Mouse (Mus musculus) forebrain, embryonic 11.5 days (tissue): ENCODE measurements at regions not wholly inside any gene's neighbourhood (a gene's known extent, or its start where the extent isn't known, plus 50 kb on each side); places are given as distances from the start of the nearest gene placed in this dataset.

Source experiments
- ATAC-seq: fragments of 200-750 bp; cut with Nextera tagmentation; replicated peaks from 2 replicates; pipeline ENCODE4 v1.8.0; 2017; ENCODE audit warnings: moderate TSS enrichment; ENCODE audit not compliant: low FRiP score
- DNase-seq: peaks from one replicate; pipeline ENCODE4 v3.0.0-alpha.2; 2017; ENCODE audit warnings: low spot score
- H3K27ac ChIP-seq: fragments of 300-500 bp; sonication (generic); 2 replicates; pipeline ENCODE4 v1.5.1; 2014; ENCODE audit warnings: low read depth, low read length
- H3K27me3 ChIP-seq: fragments of 300-500 bp; sonication (generic); 2 replicates; pipeline ENCODE4 v1.6.1; 2014; ENCODE audit warnings: mild to moderate bottlenecking, low read length, mixed read lengths; ENCODE audit not compliant: control insufficient read depth, insufficient read depth
- H3K36me3 ChIP-seq: fragments of 300-500 bp; sonication (generic); 2 replicates; pipeline ENCODE4 v1.6.1; 2014; ENCODE audit warnings: mild to moderate bottlenecking, low read length, moderate library complexity, mixed read lengths; ENCODE audit not compliant: control insufficient read depth, insufficient read depth
- H3K4me1 ChIP-seq: fragments of 300-500 bp; sonication (generic); replicated peaks from 2 replicates; pipeline ENCODE4 v1.6.1; 2014; ENCODE audit warnings: low read length, mixed read lengths; ENCODE audit not compliant: control insufficient read depth, insufficient read depth
- H3K4me2 ChIP-seq: fragments of 300-500 bp; sonication (generic); 2 replicates; pipeline ENCODE4 v1.6.1; 2014; ENCODE audit warnings: low read depth, mild to moderate bottlenecking, low read length, moderate library complexity, mixed read lengths; ENCODE audit not compliant: severe bottlenecking
- H3K4me3 ChIP-seq: fragments of 300-500 bp; sonication (generic); 2 replicates; pipeline ENCODE4 v1.5.1; 2014; ENCODE audit warnings: low read depth, low read length
- H3K9ac ChIP-seq: fragments of 300-500 bp; sonication (generic); 2 replicates; pipeline ENCODE4 v1.6.1; 2014; ENCODE audit warnings: low read length
- H3K9me3 ChIP-seq: fragments of 300-500 bp; sonication (generic); 2 replicates; pipeline ENCODE4 v1.6.1; 2016; ENCODE audit warnings: low read length, mixed read lengths; ENCODE audit not compliant: control insufficient read depth
- WGBS: fragments of 180-500 bp; shearing (Covaris S2); extraction: QIAGEN DNeasy Blood & Tissue Kit; methylation state at CpG from one replicate; pipeline ENCODE4 v1.1.7; 2014; 5-methylcytosine and 5-hydroxymethylcytosine counted together

GRCm38 (mm10) chr6:107755158-107755557 lies 225.6 kb downstream of the Lrrn1 start:
- Histone ChIP-seq H3K36me3 (no peaks in the 10 kb centered on the region), H3K4me1 (no peaks in the 10 kb centered on the region), H3K27ac (no peak overlapping the region), H3K9ac (no peak overlapping the region), H3K4me2 (no peak overlapping the region), H3K9me3 (no peaks in the 10 kb centered on the region), H3K27me3 (no peaks in the 10 kb centered on the region), H3K4me3 (no peak overlapping the region)
- DNase-seq, result no peak
- no peak for ATAC-seq
- 90% methylated on average over 2 of the region's 2 CpGs for WGBS

GRCm38 (mm10) chr6:107770834-107771470 lies 241.4 kb downstream of the Lrrn1 start:
- Histone ChIP-seq H3K4me1 (no peaks in the 10 kb centered on the region), H3K9me3 (no peaks in the 10 kb centered on the region), H3K4me3 (no peak overlapping the region), H3K27ac (no peak overlapping the region), H3K4me2 (no peak overlapping the region), H3K27me3 (no peaks in the 10 kb centered on the region), H3K36me3 (no peaks in the 10 kb centered on the region), H3K9ac (no peak overlapping the region)
- 65% methylated on average over 11 of the region's 11 CpGs for WGBS
- DNase-seq (no peak), ATAC-seq (no peak)

DNA sequence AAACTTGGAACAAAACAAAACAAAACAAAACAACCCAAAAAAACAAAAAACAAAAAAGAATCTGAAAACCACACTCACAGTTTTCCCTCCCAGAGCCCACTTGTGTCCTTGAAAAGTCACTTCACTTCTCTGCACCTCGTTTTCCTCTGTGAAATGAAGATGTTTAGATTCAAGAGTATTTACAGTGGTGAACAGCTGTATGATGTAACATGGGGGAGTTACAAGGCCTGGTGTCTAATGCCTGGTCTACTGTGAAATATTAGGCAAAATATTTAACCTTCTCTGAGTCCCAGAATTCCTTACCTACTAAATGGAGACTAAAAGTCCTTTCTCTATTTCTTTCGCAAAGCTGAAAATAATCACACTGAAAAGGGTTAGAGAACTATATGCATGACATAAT lies 255.4 kb downstream of the Lrrn1 start:
- Histone ChIP-seq H3K9me3 (no peaks in the 10 kb centered on the region), H3K9ac (no peak overlapping the region), H3K36me3 (no peaks in the 10 kb centered on the region), H3K4me1 (no peaks in the 10 kb centered on the region; the same call in 1 of the 2 replicates), H3K4me3 (no peak overlapping the region), H3K27me3 (no peaks in the 10 kb centered on the region), H3K4me2 (no peak overlapping the region), H3K27ac (no peak overlapping the region)
- no peak for DNase-seq
- ATAC-seq, result no peak
- 85% methylated on average over 2 of the region's 2 CpGs for WGBS

DNA sequence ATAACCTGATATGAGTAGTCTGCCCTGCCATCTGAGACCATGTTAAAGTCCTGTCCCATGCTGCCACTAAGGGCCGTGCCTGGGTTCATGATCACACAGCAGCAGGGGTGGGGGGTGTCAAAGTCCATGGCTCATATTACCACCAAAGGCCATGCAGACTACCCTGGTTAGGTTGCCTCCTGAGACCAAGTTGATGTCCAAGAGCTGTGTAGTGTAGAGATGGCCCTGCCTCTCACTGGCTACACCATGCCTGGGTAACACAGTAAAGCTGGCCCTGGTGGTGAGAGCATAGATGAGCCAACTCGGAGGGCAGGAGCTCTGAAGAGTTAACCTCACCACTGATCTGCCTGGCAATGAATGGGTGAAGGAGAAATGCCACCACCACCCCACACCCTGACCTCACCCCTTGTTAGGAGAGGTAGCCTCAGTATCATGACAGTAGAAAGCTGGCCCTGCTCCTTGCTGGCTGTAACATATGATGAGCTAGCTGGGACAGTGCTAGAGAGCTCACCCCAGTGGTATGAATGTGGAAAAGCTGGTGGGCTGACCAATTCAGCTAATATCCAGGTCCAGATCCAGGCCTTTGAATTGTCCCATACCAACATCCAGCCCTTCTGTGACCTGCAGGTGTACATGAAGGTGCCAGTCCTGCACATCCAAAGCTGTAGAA lies 258.8 kb downstream of the Lrrn1 start:
- DNase-seq, result no peak
- ATAC-seq, result peak; percentile 45
- Histone ChIP-seq H3K4me1 (no peaks in the 10 kb centered on the region; the same call in 1 of the 2 replicates), H3K9me3 (no peaks in the 10 kb centered on the region), H3K36me3 (no peaks in the 10 kb centered on the region), H3K9ac (no peak overlapping the region), H3K27ac (no peak overlapping the region), H3K27me3 (no peaks in the 10 kb centered on the region), H3K4me3 (no peak overlapping the region), H3K4me2 (no peak overlapping the region)
- WGBS, result 83% methylated on average over 2 of the region's 2 CpGs

DNA sequence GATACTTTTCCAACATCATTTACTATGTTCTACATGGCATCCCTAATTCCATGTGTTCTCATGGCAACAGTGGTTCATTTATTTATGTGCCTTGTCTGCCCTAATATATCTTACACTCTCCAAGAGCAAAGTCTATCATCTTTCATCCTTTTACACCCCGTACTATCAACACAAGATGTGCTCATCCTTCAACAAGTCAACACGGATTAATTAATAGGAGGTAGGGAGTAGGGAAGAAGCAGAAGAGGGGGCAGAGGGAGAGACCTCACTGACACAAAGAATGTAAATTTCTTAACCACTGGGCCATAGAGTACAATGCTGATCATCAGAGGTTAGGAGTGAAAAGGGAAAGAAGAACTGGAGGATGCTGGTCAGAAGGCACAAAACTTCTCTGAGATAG lies 267.0 kb upstream of the Setmar start:
- Histone ChIP-seq H3K27me3 (no peaks in the 10 kb centered on the region), H3K4me3 (no peak overlapping the region), H3K9ac (no peak overlapping the region), H3K4me1 (no peaks in the 10 kb centered on the region), H3K27ac (no peak overlapping the region), H3K9me3 (no peaks in the 10 kb centered on the region), H3K36me3 (no peaks in the 10 kb centered on the region), H3K4me2 (no peak overlapping the region)
- 85% methylated on average over 2 of the region's 2 CpGs for WGBS
- DNase-seq (no peak), ATAC-seq (no peak)

- no peaks in the 10 kb centered on the region for H3K4me1 ChIP-seq
- no peak overlapping the region for H3K9ac ChIP-seq
- H3K27me3 ChIP-seq, result no peaks in the 10 kb centered on the region
- H3K4me3 ChIP-seq, result no peak overlapping the region
- H3K9me3 ChIP-seq, result no peaks in the 10 kb centered on the region
- DNase-seq (no peak), ATAC-seq (no peak)
- H3K4me2 ChIP-seq, result no peak overlapping the region
- no peak overlapping the region for H3K27ac ChIP-seq
- no peaks in the 10 kb centered on the region for H3K36me3 ChIP-seq
These were observed 261.8 kb upstream of the Setmar start for GRCm38 (mm10) chr6:107803056-107803455.
